Mouse (Mus musculus) kidney, embryonic 14.5 days (tissue): ENCODE data around the gene Fam198b. TPM values are rescaled to one million over a fixed set of nuclear protein-coding genes. Genes with fewer than 3 reads are reported as not detected.

ENCODE experiments used
- ATAC-seq: fragments of 200-750 bp; cut with Nextera tagmentation; 2 replicates; pipeline ENCODE4 v1.8.0; 2017; ENCODE audit warnings: moderate number of reproducible peaks, mild to moderate bottlenecking, moderate TSS enrichment, moderate library complexity; ENCODE audit not compliant: low FRiP score, low TSS enrichment
- H3K27ac ChIP-seq: fragments of 300-500 bp; sonication (generic); 2 replicates; pipeline ENCODE4 v1.5.1; 2014; ENCODE audit warnings: low read depth, mild to moderate bottlenecking, low read length, moderate library complexity, mixed read lengths
- H3K27me3 ChIP-seq: fragments of 300-500 bp; sonication (generic); 2 replicates; pipeline ENCODE4 v1.6.1; 2014; ENCODE audit warnings: mild to moderate bottlenecking, low read length; ENCODE audit not compliant: control insufficient read depth, insufficient read depth
- H3K36me3 ChIP-seq: fragments of 300-500 bp; sonication (generic); 2 replicates; pipeline ENCODE4 v1.6.1; 2014; ENCODE audit warnings: low read length, mixed read lengths; ENCODE audit not compliant: control insufficient read depth, insufficient read depth
- H3K4me1 ChIP-seq: fragments of 300-500 bp; sonication (generic); 2 replicates; pipeline ENCODE4 v1.6.1; 2014; ENCODE audit warnings: low read length, mixed read lengths; ENCODE audit not compliant: control insufficient read depth, insufficient read depth
- H3K4me2 ChIP-seq: fragments of 300-500 bp; sonication (generic); replicated peaks from 2 replicates; pipeline ENCODE4 v1.6.1; 2014; ENCODE audit warnings: low read depth, mild to moderate bottlenecking, low read length
- H3K4me3 ChIP-seq: fragments of 300-500 bp; sonication (generic); 2 replicates; pipeline ENCODE4 v1.5.1; 2014; ENCODE audit warnings: mild to moderate bottlenecking, low read length
- H3K9ac ChIP-seq: fragments of 300-500 bp; sonication (generic); 2 replicates; pipeline ENCODE4 v1.6.1; 2014; ENCODE audit warnings: low read depth, mild to moderate bottlenecking, low read length, moderate library complexity
- H3K9me3 ChIP-seq: fragments of 300-500 bp; sonication (generic); 2 replicates; pipeline ENCODE4 v1.6.1; 2016; ENCODE audit warnings: low read length; ENCODE audit not compliant: control insufficient read depth
- WGBS: fragments of 180-500 bp; shearing (Covaris S2); extraction: QIAGEN DNeasy Blood & Tissue Kit; methylation state at CpG from one replicate; pipeline ENCODE4 v1.1.7; 2014; 5-methylcytosine and 5-hydroxymethylcytosine counted together
- polyA plus RNA-seq: library from polyadenylated mRNA; unstranded; fragments of >200 nt; fragmentation: Nextera tagmentation; extraction: Ambion mirVana; gene quantifications from 2 replicates; pipeline ENCODE4 v1.2.1, GENCODE M21; 2014

Gene Fam198b
- polyA plus RNA-seq, 1 experiment from 2014 or later, result 10.7 TPM

DNA sequence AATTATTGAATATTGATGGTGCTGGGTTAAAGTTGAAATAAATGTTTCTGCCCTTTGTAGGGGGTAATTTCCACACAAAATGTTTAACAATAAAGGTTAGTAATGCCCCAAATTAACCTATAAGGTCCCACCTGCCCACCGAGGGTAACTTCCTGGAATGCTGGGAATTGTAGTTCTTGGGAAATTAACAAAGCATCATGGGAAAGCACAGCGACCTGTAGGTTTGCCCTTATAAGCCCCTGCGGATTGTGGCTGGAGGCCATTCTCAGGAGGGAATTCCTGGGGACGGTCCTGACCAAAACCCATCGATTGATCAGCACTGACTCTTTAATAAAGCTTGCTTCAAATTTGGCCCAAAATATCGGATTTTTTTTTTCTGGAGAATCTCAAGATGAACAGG is 33.7 kb upstream of the Fam198b start:
- Histone ChIP-seq H3K4me2 (no peak overlapping the region), H3K9me3 (no peaks in the 10 kb centered on the region), H3K27ac (no peak overlapping the region), H3K27me3 (no peaks in the 10 kb centered on the region), H3K36me3 (no peaks in the 10 kb centered on the region), H3K4me1 (no peaks in the 10 kb centered on the region), H3K9ac (no peak overlapping the region), H3K4me3 (no peak overlapping the region)
- ATAC-seq, result no peak
- WGBS, result 42% methylated on average over 6 of the region's 6 CpGs

DNA sequence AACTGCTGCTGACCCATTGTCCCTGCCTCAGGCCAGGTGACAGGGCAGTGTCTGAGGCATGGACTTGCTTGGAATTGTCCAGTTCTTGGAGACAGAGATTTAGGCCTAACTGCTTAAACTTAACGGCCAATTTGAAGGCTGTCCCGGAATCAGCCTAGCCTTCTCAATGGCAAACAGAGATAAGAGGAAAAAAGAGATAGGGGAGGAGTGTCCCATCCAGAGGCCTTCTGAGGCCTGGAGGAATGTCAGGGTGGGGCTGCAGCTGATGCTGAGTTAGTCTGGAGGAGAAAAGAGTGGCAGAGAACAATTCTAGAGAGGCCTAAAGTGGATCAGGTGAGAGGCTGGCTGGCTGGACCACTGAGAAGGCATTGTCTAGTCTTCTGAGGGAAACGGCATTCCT is 32.2 kb upstream of the Fam198b start:
- no peaks in the 10 kb centered on the region for H3K4me1 ChIP-seq
- no peak overlapping the region for H3K27ac ChIP-seq
- no peak for ATAC-seq
- no peak overlapping the region for H3K4me2 ChIP-seq
- H3K4me3 ChIP-seq, result no peak overlapping the region
- H3K9me3 ChIP-seq, result no peaks in the 10 kb centered on the region
- no peaks in the 10 kb centered on the region for H3K27me3 ChIP-seq
- H3K9ac ChIP-seq, result no peak overlapping the region
- 77% methylated on average over 3 of the region's 3 CpGs for WGBS
- no peaks in the 10 kb centered on the region for H3K36me3 ChIP-seq

DNA sequence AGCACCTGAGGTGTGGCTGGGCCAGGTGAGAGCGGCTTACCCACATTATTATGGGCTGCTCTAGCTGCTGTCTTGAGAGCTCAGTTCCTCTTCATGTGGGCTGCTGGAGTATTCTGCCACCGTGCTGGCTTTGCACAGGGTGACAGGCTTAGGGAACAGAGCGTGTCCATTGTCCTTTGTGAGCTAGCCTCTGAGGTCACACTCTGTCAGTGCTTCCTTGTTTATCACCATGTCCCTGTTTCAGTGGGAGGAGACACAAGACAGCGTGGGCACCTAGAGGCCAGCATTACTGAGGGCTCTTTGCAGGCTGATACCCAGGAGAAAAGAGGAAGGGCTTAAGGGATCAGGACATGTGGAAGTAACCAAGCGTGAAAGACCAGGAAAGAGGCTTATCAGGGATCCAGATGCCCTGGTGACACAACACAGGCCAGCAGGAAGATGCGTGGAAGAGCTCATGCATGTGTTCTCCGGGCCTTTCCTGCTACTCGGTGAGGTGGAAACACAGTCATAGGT is 31.6 kb upstream of the Fam198b start, which contains the start of gene Tmem144:
Gene Tmem144, minus strand, starts transcription at position 120 of the 513 bp plus-strand sequence.
- WGBS, result 51% methylated on average over 8 of the region's 8 CpGs

DNA sequence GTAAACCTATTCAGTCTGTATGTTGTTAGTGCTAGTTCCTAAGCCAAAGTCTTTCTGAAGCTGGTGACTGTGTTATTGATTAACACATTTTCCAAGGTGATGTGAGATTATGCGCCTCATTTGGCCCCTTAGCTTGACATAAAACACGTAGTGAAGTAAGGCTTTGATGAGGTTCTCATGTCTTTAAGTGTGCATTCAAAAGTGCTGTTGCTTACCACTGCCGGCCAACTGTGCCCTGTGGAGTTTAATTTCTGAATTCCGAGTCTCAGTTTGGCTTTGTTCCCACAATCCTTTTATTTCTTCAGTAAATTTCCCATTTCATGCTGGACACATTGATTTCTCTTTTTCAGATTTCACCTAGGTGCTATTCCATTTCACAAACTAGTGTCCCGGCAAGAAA is 26.6 kb upstream of the Fam198b start:
- no peaks in the 10 kb centered on the region for H3K9me3 ChIP-seq
- no peaks in the 10 kb centered on the region for H3K4me1 ChIP-seq
- no peak overlapping the region for H3K4me3 ChIP-seq
- no peaks in the 10 kb centered on the region for H3K27me3 ChIP-seq
- 66% methylated on average over 5 of the region's 5 CpGs for WGBS
- H3K4me2 ChIP-seq, result no peak overlapping the region
- no peaks in the 10 kb centered on the region for H3K36me3 ChIP-seq
- ATAC-seq, result no peak
- no peak overlapping the region for H3K9ac ChIP-seq
- no peak overlapping the region for H3K27ac ChIP-seq

More for the DNA sequence above, 31.6 kb upstream of the Fam198b start, which contains the start of gene Tmem144:
- H3K27me3 ChIP-seq, result no peaks in the 10 kb centered on the region
- H3K4me3 ChIP-seq, result no peak within 1 kb of the TSS
- H3K4me2 ChIP-seq, result no peak within 1 kb of the TSS
- no peaks in the 10 kb centered on the region for H3K36me3 ChIP-seq
- H3K9me3 ChIP-seq, result no peaks in the 10 kb centered on the region
- no peak within 1 kb of the TSS for H3K27ac ChIP-seq
- no peak within 1 kb of the TSS for H3K9ac ChIP-seq
- ATAC-seq, result peak; percentile 41; the same call in 1 of the 2 replicates
- H3K4me1 ChIP-seq, result no peaks in the 10 kb centered on the region

DNA sequence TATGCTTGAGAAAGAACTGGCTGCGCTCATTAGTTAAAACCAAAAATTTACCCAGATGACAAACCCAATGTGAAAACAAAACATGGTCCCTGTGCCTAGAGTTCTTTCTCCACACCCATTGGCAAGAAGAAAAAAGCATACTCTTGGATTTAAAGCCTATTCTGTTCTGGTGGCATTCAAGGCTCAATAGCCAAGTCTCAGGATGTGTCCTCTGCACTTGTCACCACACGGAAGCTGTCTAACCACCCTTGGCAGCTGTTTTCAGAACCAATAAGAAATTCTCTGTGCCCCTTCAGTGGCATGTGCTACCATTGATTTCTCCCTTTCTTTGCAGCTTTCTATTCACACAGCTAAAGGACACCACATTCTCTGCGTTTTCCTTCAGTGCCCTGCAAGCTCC is 26.1 kb upstream of the Fam198b start:
- H3K4me3 ChIP-seq, result no peak overlapping the region
- H3K4me1 ChIP-seq, result no peaks in the 10 kb centered on the region
- no peaks in the 10 kb centered on the region for H3K9me3 ChIP-seq
- ATAC-seq, result no peak
- no peaks in the 10 kb centered on the region for H3K36me3 ChIP-seq
- no peak overlapping the region for H3K27ac ChIP-seq
- 82% methylated on average over 3 of the region's 3 CpGs for WGBS
- H3K9ac ChIP-seq, result no peak overlapping the region
- no peaks in the 10 kb centered on the region for H3K27me3 ChIP-seq
- no peak overlapping the region for H3K4me2 ChIP-seq

DNA sequence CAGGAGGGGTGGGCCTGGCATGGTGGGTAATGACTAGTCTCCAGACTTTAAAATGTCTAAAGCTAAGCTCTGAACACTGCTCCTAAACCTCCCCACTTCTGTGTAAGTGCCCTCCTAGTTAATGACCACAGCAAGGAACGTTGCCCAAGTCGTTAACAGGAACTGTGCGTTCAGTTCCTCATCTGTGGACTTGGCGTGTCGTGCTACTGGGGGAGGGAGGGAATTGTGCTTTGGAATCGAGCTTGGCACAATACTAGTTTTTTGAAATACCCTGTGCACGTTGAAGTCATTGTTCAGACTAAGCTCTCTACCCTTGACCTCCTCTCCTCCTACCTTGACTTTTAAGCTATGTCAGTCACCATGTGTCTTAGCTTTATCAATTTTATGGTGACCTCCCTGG is 19.5 kb upstream of the Fam198b start:
- no peak overlapping the region for H3K27ac ChIP-seq
- no peaks in the 10 kb centered on the region for H3K4me1 ChIP-seq
- ATAC-seq, result no peak
- H3K27me3 ChIP-seq, result no peaks in the 10 kb centered on the region
- no peaks in the 10 kb centered on the region for H3K9me3 ChIP-seq
- no peak overlapping the region for H3K4me3 ChIP-seq
- H3K4me2 ChIP-seq, result no peak overlapping the region
- 54% methylated on average over 7 of the region's 7 CpGs for WGBS
- H3K9ac ChIP-seq, result no peak overlapping the region
- no peaks in the 10 kb centered on the region for H3K36me3 ChIP-seq

DNA sequence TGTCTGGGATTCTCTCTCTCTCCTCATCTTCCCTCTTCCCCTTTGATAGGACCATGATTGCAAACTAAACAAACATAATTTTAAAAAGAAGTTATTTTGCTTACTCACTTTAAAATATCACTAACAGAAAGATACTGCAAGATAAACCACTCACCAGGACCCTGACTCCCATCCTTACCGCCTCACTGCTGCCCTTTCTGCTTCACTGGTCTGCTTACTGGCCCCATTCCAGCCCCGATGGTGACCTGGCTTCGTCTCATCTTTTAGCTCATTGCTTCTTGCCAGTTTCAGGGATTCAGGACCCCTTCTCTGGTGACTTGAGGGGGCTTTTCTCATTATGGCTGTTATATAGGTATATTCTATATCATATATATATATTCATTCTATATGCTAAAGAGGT is 18.2 kb upstream of the Fam198b start:
- Histone ChIP-seq H3K36me3 (no peaks in the 10 kb centered on the region), H3K27me3 (no peaks in the 10 kb centered on the region), H3K9me3 (no peaks in the 10 kb centered on the region), H3K27ac (no peak overlapping the region), H3K9ac (no peak overlapping the region), H3K4me2 (no peak overlapping the region), H3K4me1 (no peaks in the 10 kb centered on the region), H3K4me3 (no peak overlapping the region)
- peak; percentile 24; the same call in 1 of the 2 replicates for ATAC-seq
- WGBS, result 31% methylated on average over 3 of the region's 3 CpGs

DNA sequence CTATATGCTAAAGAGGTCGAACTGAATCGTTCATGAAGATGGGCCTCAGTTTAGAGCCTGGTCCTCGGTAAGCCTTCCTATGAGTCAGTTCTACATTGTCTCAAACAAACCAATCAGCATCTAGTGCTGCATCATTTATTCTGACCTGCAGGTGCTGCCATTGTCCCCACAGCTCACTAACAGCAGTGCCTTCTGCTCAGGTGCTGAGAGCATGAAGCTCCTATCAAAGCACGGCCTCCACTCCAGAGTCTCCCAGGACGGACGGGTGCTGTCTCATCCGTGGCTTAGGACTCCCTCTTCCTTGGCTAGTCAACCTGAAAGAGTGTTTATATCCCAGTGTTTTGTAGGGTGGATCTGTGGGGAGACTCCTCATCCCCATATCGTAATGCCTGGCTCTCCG is 17.8 kb upstream of the Fam198b start:
- WGBS, result 64% methylated on average over 9 of the region's 9 CpGs
- H3K4me3 ChIP-seq, result no peak overlapping the region
- no peaks in the 10 kb centered on the region for H3K9me3 ChIP-seq
- H3K27ac ChIP-seq, result no peak overlapping the region
- H3K4me1 ChIP-seq, result no peaks in the 10 kb centered on the region
- H3K27me3 ChIP-seq, result no peaks in the 10 kb centered on the region
- no peaks in the 10 kb centered on the region for H3K36me3 ChIP-seq
- no peak overlapping the region for H3K4me2 ChIP-seq
- H3K9ac ChIP-seq, result no peak overlapping the region
- no peak for ATAC-seq

DNA sequence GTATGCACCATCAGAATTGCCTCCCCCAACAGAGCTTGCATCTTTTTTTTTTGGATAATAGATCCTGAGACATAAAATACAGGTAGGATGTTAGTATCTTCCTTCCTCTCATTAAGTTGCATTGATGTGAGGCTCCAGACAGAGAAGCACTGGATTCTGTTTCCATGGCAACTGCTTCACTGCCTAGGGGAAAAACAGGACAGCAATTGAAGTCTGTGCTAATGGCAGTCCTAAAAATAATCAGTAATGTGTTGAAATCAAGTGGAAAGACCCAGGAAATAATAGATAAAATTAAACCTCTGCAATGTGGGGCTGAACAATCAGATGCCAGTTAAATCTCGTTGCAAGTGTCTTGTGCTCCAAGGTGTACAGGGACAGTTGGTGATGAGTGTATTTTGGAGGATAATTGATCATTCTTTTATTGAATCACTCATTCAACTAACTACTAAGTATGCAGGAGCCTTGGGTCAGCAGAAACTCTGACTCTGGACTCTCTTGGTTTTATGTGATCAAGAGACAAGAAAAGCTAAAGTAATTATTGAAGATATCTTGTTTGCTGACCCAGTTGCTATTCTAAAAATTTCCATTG is 17.1 kb upstream of the Fam198b start:
- H3K9ac ChIP-seq, result no peak overlapping the region
- no peak overlapping the region for H3K4me3 ChIP-seq
- no peak for ATAC-seq
- H3K4me2 ChIP-seq, result no peak overlapping the region
- no peaks in the 10 kb centered on the region for H3K4me1 ChIP-seq
- H3K9me3 ChIP-seq, result no peaks in the 10 kb centered on the region
- H3K27me3 ChIP-seq, result no peaks in the 10 kb centered on the region
- no peak overlapping the region for H3K27ac ChIP-seq
- WGBS, result 79% methylated on average over 1 of the region's 1 CpGs
- H3K36me3 ChIP-seq, result no peaks in the 10 kb centered on the region
